ENCODE assay signal across 18 mouse cellular contexts in the genomic region with DNA sequence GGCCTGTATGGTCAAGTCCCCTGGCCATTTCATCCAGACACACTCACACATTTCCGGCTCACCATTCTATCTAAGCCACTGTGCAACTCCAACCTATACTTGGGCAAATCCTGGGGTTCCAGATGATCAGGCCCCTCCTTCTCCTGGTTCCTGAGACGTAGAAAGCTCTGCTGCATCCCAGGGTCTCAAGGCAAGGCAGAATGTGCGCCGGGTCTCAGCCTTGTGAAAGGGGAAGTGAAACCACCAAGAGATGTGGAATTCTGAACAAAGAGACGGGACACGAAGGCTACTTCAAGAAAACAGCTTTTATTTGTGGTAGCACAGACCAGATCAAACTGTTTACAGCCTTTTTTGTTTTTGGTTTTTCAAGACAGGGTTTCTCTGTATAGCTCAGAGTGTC.
"Had no signal": no experiment of that assay in that cellular context is flagged by ENCODE, and none has a peak within 500 bp of the region (broad histone marks: within the 10 kb centered on the region; RNA-seq: fewer than 3 reads in every experiment).

No protein-coding gene starts in this region.

- H3K27ac ChIP-seq: kidney, embryonic 15.5 days; left cerebral cortex, adult 2 months; liver, embryonic 13.5 days; midbrain, embryonic 10.5 days; midbrain, embryonic 13.5 days had no signal

- H3K4me3 ChIP-seq: kidney, embryonic 15.5 days; left cerebral cortex, adult 2 months; liver, embryonic 13.5 days; midbrain, embryonic 10.5 days; midbrain, embryonic 13.5 days had no signal

- H3K4me1 ChIP-seq: kidney, embryonic 15.5 days; liver, embryonic 13.5 days; midbrain, embryonic 10.5 days; midbrain, embryonic 13.5 days had no signal

- ATAC-seq: midbrain, embryonic 13.5 days had no signal

- DNase-seq: kidney, adult 11 months; kidney, adult 8-10 months; kidney, postnatal 14 days; kidney, postnatal 4 days; layer of hippocampus, postnatal 36 days; liver, embryonic 13.5 days; lung, adult 2 months; lung, postnatal 14 days; right cerebral cortex, adult 18-20 months; right cerebral cortex, postnatal 14 days; right cerebral cortex, postnatal 4 days; thymus, adult 18-20 months; thymus, postnatal 36 days had no signal

- H3K27me3 ChIP-seq: kidney, embryonic 15.5 days; liver, embryonic 13.5 days; megakaryocyte, embryonic 14.5 days; midbrain, embryonic 13.5 days had no signal
